Comparison of ENCODE assay signal across 12 mouse cellular contexts in genomic region chr3:60472011-60472680, GRCm38 (mm10). TPM values are rescaled to one million over a fixed set of nuclear protein-coding genes. Genes with fewer than 3 reads are reported as not detected.
A peak's percentile ranks its signal among the peaks of the same experiment; 100 is the strongest.
DNase-seq lines count a peak whose midpoint lies in the region; ATAC-seq and TF ChIP-seq lines count a peak whose summit lies in the region.
"Had no signal": no experiment of that assay in that cellular context is flagged by ENCODE, and none has a peak within 500 bp of the region (broad histone marks: within the 10 kb centered on the region; RNA-seq: fewer than 3 reads in every experiment).

No protein-coding gene starts in this region.

- H3K4me1 ChIP-seq in stomach, embryonic 15.5 days, result no peaks in the 10 kb centered on the region
- H3K4me1 ChIP-seq in stomach, postnatal 0 days (replicated peaks; ENCODE audit: control insufficient read depth, insufficient read depth), result no peaks in the 10 kb centered on the region
- H3K4me1 ChIP-seq in liver, embryonic 14.5 days (replicated peaks; ENCODE audit: control insufficient read depth in 2 of 2, insufficient read depth in 2 of 2, low read length in 1 of 2), result peaks cover 9 to 10% of the 10 kb centered on the region in 2 experiments
- H3K4me1 ChIP-seq in stomach, embryonic 16.5 days (ENCODE audit: control insufficient read depth, insufficient read depth, low read length), result no peaks in the 10 kb centered on the region
- no peaks in the 10 kb centered on the region for H3K4me1 ChIP-seq in midbrain, postnatal 0 days (ENCODE audit: insufficient read depth, low read length)
- no peaks in the 10 kb centered on the region for H3K4me1 ChIP-seq in hindbrain, embryonic 16.5 days (ENCODE audit: control insufficient read depth, insufficient read depth, low read depth, low read length)
- H3K4me1 ChIP-seq: hindbrain, embryonic 15.5 days; neural tube, embryonic 12.5 days had no signal

- H3K9ac ChIP-seq in stomach, embryonic 15.5 days, result no peak overlapping the region
- no peak overlapping the region for H3K9ac ChIP-seq in stomach, postnatal 0 days (ENCODE audit: low read length)
- H3K9ac ChIP-seq in liver, embryonic 14.5 days (replicated peaks), result peak overlapping the region; percentile 69
- no peak overlapping the region for H3K9ac ChIP-seq in stomach, embryonic 16.5 days (ENCODE audit: low read length)
- H3K9ac ChIP-seq in midbrain, postnatal 0 days (replicated peaks; ENCODE audit: low read length, poor library complexity, severe bottlenecking), result no peak overlapping the region
- H3K9ac ChIP-seq in hindbrain, embryonic 16.5 days (ENCODE audit: low read depth, low read length), result no peak overlapping the region
- H3K9ac ChIP-seq: heart, embryonic 12.5 days; hindbrain, embryonic 15.5 days; neural tube, embryonic 12.5 days had no signal

- H3K4me2 ChIP-seq in stomach, embryonic 15.5 days, result no peak overlapping the region
- no peak overlapping the region for H3K4me2 ChIP-seq in stomach, postnatal 0 days (replicated peaks; ENCODE audit: low read depth)
- H3K4me2 ChIP-seq in liver, embryonic 14.5 days (ENCODE audit: low read depth), result peak overlapping the region; percentile 74
- H3K4me2 ChIP-seq in stomach, embryonic 16.5 days (ENCODE audit: low read depth, low read length), result 0 out of 2 replicates have a peak overlapping the region, but pooled peaks have one; percentile 3
- no peak overlapping the region for H3K4me2 ChIP-seq in midbrain, postnatal 0 days (ENCODE audit: low read depth, low read length, poor library complexity, severe bottlenecking)
- no peak overlapping the region for H3K4me2 ChIP-seq in hindbrain, embryonic 16.5 days (ENCODE audit: low read length)
- H3K4me2 ChIP-seq: heart, embryonic 12.5 days; hindbrain, embryonic 15.5 days; neural tube, embryonic 12.5 days had no signal

- ATAC-seq in stomach, embryonic 15.5 days (ENCODE audit: insufficient read depth, low FRiP score, low read depth), result peak; percentile 22; the same call in 1 of the 2 replicates
- ATAC-seq in stomach, postnatal 0 days (ENCODE audit: low FRiP score, low TSS enrichment), result no peak
- ATAC-seq in liver, embryonic 14.5 days (ENCODE audit: insufficient read depth), result peak; percentile 80
- no peak for ATAC-seq in stomach, embryonic 16.5 days (ENCODE audit: insufficient read depth, low FRiP score)
- no peak for ATAC-seq in midbrain, postnatal 0 days (ENCODE audit: low FRiP score)
- no peak for ATAC-seq in monocyte, adult 5-6 weeks (replicated peaks; ENCODE audit: insufficient number of reproducible peaks, low FRiP score, low TSS enrichment, poor library complexity, severe bottlenecking)
- no peak for ATAC-seq in hindbrain, embryonic 16.5 days

- no peak overlapping the region for H3K27ac ChIP-seq in stomach, embryonic 15.5 days
- no peak overlapping the region for H3K27ac ChIP-seq in stomach, postnatal 0 days (replicated peaks)
- H3K27ac ChIP-seq in liver, embryonic 14.5 days, result peak overlapping the region; percentile 86
- H3K27ac ChIP-seq in stomach, embryonic 16.5 days (ENCODE audit: low read length), result no peak overlapping the region
- no peak overlapping the region for H3K27ac ChIP-seq in midbrain, postnatal 0 days (ENCODE audit: low read depth, low read length)
- H3K27ac ChIP-seq in hindbrain, embryonic 16.5 days (ENCODE audit: low read depth, low read length), result no peak overlapping the region
- H3K27ac ChIP-seq: hindbrain, embryonic 15.5 days; left cerebral cortex, adult 2 months; neural tube, embryonic 12.5 days had no signal

- TF ChIP-seq EP300 in stomach, postnatal 0 days (optimal IDR thresholded peaks at IDR 0.05), result no peak
- peak; percentile 73 for TF ChIP-seq EP300 in liver, embryonic 14.5 days (IDR thresholded peaks at IDR 0.05; ENCODE audit: low read depth)

- 81% methylated on average over 2 of the region's 2 CpGs for WGBS in stomach, embryonic 15.5 days
- 84% methylated on average over 2 of the region's 2 CpGs for WGBS in stomach, postnatal 0 days
- WGBS in liver, embryonic 14.5 days (ENCODE audit: insufficient replicate concordance), result 19% methylated on average over 2 of the region's 2 CpGs
- WGBS in stomach, embryonic 16.5 days, result 80% methylated on average over 2 of the region's 2 CpGs
- 96% methylated on average over 2 of the region's 2 CpGs for WGBS in midbrain, postnatal 0 days
- WGBS in hindbrain, embryonic 16.5 days, result 91% methylated on average over 2 of the region's 2 CpGs

- H3K36me3 ChIP-seq in stomach, embryonic 15.5 days, result no peaks in the 10 kb centered on the region
- H3K36me3 ChIP-seq in stomach, postnatal 0 days (ENCODE audit: control insufficient read depth, insufficient read depth, low read length), result no peaks in the 10 kb centered on the region
- no peaks in the 10 kb centered on the region for H3K36me3 ChIP-seq in liver, embryonic 14.5 days (replicated peaks; ENCODE audit: control insufficient read depth, insufficient read depth, low read depth)
- no peaks in the 10 kb centered on the region for H3K36me3 ChIP-seq in stomach, embryonic 16.5 days (ENCODE audit: control insufficient read depth, insufficient read depth, low read length)
- H3K36me3 ChIP-seq in midbrain, postnatal 0 days (ENCODE audit: insufficient read depth, low read length), result no peaks in the 10 kb centered on the region
- H3K36me3 ChIP-seq in hindbrain, embryonic 16.5 days (ENCODE audit: control insufficient read depth, insufficient read depth, low read length), result no peaks in the 10 kb centered on the region
- H3K36me3 ChIP-seq: heart, embryonic 12.5 days; hindbrain, embryonic 15.5 days; neural tube, embryonic 12.5 days had no signal

- no peaks in the 10 kb centered on the region for H3K27me3 ChIP-seq in stomach, embryonic 15.5 days (replicated peaks)
- H3K27me3 ChIP-seq in stomach, postnatal 0 days (ENCODE audit: control insufficient read depth, insufficient read depth, low read length), result no peaks in the 10 kb centered on the region
- no peaks in the 10 kb centered on the region for H3K27me3 ChIP-seq in liver, embryonic 14.5 days (ENCODE audit: control insufficient read depth, insufficient read depth, low read length)
- H3K27me3 ChIP-seq in stomach, embryonic 16.5 days (ENCODE audit: control insufficient read depth, insufficient read depth, low read length), result no peaks in the 10 kb centered on the region
- no peaks in the 10 kb centered on the region for H3K27me3 ChIP-seq in midbrain, postnatal 0 days (ENCODE audit: insufficient read depth, low read length)
- no peaks in the 10 kb centered on the region for H3K27me3 ChIP-seq in hindbrain, embryonic 16.5 days (replicated peaks; ENCODE audit: control insufficient read depth, insufficient read depth, low read length)
- H3K27me3 ChIP-seq: heart, embryonic 12.5 days; hindbrain, embryonic 15.5 days; neural tube, embryonic 12.5 days had no signal

- no peak for TF ChIP-seq CTCF in stomach, postnatal 0 days (IDR thresholded peaks at IDR 0.05; ENCODE audit: low read depth)
- no peak for TF ChIP-seq CTCF in liver, embryonic 14.5 days (IDR thresholded peaks at IDR 0.05; ENCODE audit: low read depth)
- no peak for TF ChIP-seq CTCF in midbrain, postnatal 0 days (IDR thresholded peaks at IDR 0.05)

- no peak overlapping the region for H3K4me3 ChIP-seq in stomach, embryonic 15.5 days (replicated peaks)
- no peak overlapping the region for H3K4me3 ChIP-seq in stomach, postnatal 0 days (ENCODE audit: low read depth, low read length)
- H3K4me3 ChIP-seq in liver, embryonic 14.5 days (ENCODE audit: insufficient read depth in 1 of 2, low read depth in 2 of 2, low read length in 2 of 2), result peak overlapping the region in 1 of 2 experiments; percentile 41; a peak in 2 of 4 replicates
- H3K4me3 ChIP-seq in stomach, embryonic 16.5 days (replicated peaks; ENCODE audit: low read length), result no peak overlapping the region
- no peak overlapping the region for H3K4me3 ChIP-seq in midbrain, postnatal 0 days (ENCODE audit: low read depth, low read length)
- H3K4me3 ChIP-seq in hindbrain, embryonic 16.5 days (ENCODE audit: low read length), result no peak overlapping the region
- H3K4me3 ChIP-seq: heart, embryonic 12.5 days; hindbrain, embryonic 15.5 days; left cerebral cortex, adult 2 months; neural tube, embryonic 12.5 days had no signal

- H3K9me3 ChIP-seq in stomach, embryonic 15.5 days, result no peaks in the 10 kb centered on the region
- H3K9me3 ChIP-seq in stomach, postnatal 0 days (ENCODE audit: control insufficient read depth, low read length), result no peaks in the 10 kb centered on the region
- H3K9me3 ChIP-seq in liver, embryonic 14.5 days (ENCODE audit: control insufficient read depth, low read length), result no peaks in the 10 kb centered on the region
- no peaks in the 10 kb centered on the region for H3K9me3 ChIP-seq in stomach, embryonic 16.5 days (replicated peaks; ENCODE audit: control insufficient read depth, low read length)
- H3K9me3 ChIP-seq in midbrain, postnatal 0 days (ENCODE audit: low read length), result no peaks in the 10 kb centered on the region
- H3K9me3 ChIP-seq in hindbrain, embryonic 16.5 days (ENCODE audit: control insufficient read depth, low read length), result no peaks in the 10 kb centered on the region
- H3K9me3 ChIP-seq: heart, embryonic 12.5 days; hindbrain, embryonic 15.5 days; neural tube, embryonic 12.5 days had no signal

- no peak for DNase-seq in stomach, postnatal 0 days (ENCODE audit: low spot score)
- peak; percentile 60 for DNase-seq in c-Kit-negative CD71-positive TER-119-positive erythroid progenitor cells, embryonic 14.5 days (ENCODE audit: low read depth, low spot score)
- DNase-seq in liver, embryonic 14.5 days (ENCODE audit: low read depth in 3 of 3, low spot score in 3 of 3), result peak; percentile 60 to 78 (median 62)
- no peak for DNase-seq in midbrain, postnatal 0 days (ENCODE audit: low spot score)

RNA-seq across cellular contexts. Expression of gene Mbnl1, which starts 0.5 kb away (rescaled TPM):
- 104 and 107 TPM in 2 replicates for polyA plus RNA-seq in stomach, embryonic 15.5 days (2015; fragmentation: Nextera tagmentation; extraction: Ambion mirVana)
- polyA plus RNA-seq in stomach, postnatal 0 days (2015; fragmentation: Nextera tagmentation; extraction: Ambion mirVana), result 56.0 and 59.7 TPM in 2 replicates
- polyA plus RNA-seq in liver, embryonic 14.5 days (2012; rRNA removed), result 30.2 and 32.9 TPM in 2 replicates
- 128 and 149 TPM in 2 replicates for polyA plus RNA-seq in liver, embryonic 14.5 days (2014; fragmentation: Nextera tagmentation; extraction: Ambion mirVana)
- polyA plus RNA-seq in stomach, embryonic 16.5 days (2015; fragmentation: Nextera tagmentation; extraction: Ambion mirVana), result 101 and 106 TPM in 2 replicates
- total RNA-seq in midbrain, postnatal 0 days (2014; rRNA removed), result 85.9 and 86.0 TPM in 2 replicates
- polyA plus RNA-seq in midbrain, postnatal 0 days (2015; fragmentation: Nextera tagmentation; extraction: Ambion mirVana), result 46.8 and 55.9 TPM in 2 replicates
- 804 to 1,126 TPM (median 952 TPM) in 3 replicates for total RNA-seq in monocyte, adult 5-6 weeks (2017)
- polyA plus RNA-seq in hindbrain, embryonic 16.5 days (2015; fragmentation: Nextera tagmentation; extraction: Ambion mirVana), result 45.0 and 54.3 TPM in 2 replicates

Comparison
In these comparisons a context has a peak if more than half of its experiments do, and no peak if none do; other contexts are left out.
1. ATAC-seq: peak in stomach, embryonic 15.5 days (single experiment) and liver, embryonic 14.5 days (single experiment); none in stomach, postnatal 0 days (single experiment), stomach, embryonic 16.5 days (single experiment), midbrain, postnatal 0 days (single experiment), monocyte, adult 5-6 weeks (single experiment) and hindbrain, embryonic 16.5 days (single experiment).
2. H3K4me2 ChIP-seq: peak in liver, embryonic 14.5 days (single experiment) and stomach, embryonic 16.5 days (single experiment); none in stomach, embryonic 15.5 days (single experiment), stomach, postnatal 0 days (single experiment), midbrain, postnatal 0 days (single experiment) and hindbrain, embryonic 16.5 days (single experiment).
3. DNase-seq: peak in c-Kit-negative CD71-positive TER-119-positive erythroid progenitor cells, embryonic 14.5 days (single experiment) and liver, embryonic 14.5 days (3 of 3); none in stomach, postnatal 0 days (single experiment) and midbrain, postnatal 0 days (single experiment).